Mouse (Mus musculus) brain, embryonic 14.5 days (tissue): ENCODE measurements at regions not wholly inside any gene's neighbourhood (a gene's known extent, or its start where the extent isn't known, plus 50 kb on each side); places are given as distances from the start of the nearest gene placed in this dataset.
"Not testable (repeated sequence)": the region's sequence is repeated elsewhere in the genome, so short reads cannot be mapped to it uniquely, and the experiment has no call there.

ENCODE experiments used
- DNase-seq: peaks from one replicate; pipeline ENCODE4 v3.0.0-alpha.2; 2011; ENCODE audit warnings: low read depth
- CTCF ChIP-seq: fragments of 200-500 bp; IDR thresholded peaks from 2 replicates; pipeline ENCODE4 v1.5.1; 2012; ENCODE audit warnings: inconsistent platforms, mild to moderate bottlenecking, moderate library complexity, borderline replicate concordance; ENCODE audit not compliant: insufficient read depth, insufficient read length; ENCODE audit errors: extremely low read depth
- POLR2A ChIP-seq: fragments of 200-500 bp; IDR thresholded peaks from 2 replicates; pipeline ENCODE4 v1.6.1; 2012; ENCODE audit warnings: mild to moderate bottlenecking, inconsistent platforms, borderline replicate concordance; ENCODE audit not compliant: poor library complexity, insufficient read depth, insufficient read length, severe bottlenecking; ENCODE audit errors: extremely low read depth

DNA sequence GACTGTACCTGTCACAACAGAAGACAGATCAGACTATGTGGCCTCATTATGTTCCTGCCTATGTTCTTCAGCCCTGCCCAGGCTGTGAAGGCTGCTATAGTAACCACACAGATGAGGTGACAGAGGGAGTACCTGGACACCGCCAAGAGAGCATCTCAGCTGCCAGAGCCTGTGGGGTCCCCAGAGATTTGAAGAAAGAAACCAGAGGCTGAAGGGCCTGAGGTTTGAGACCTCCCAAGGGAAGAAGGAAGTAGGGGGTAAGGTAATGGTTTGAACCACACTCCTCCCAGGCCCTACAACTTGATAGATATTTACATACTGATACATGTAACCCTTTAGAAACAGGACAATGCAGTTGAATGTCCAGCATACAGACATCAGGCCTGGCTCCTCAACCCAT is 407.7 kb downstream of the Ptpru start:
- DNase-seq, result no peak
- no peak for TF ChIP-seq POLR2A
- TF ChIP-seq CTCF, result no peak

DNA sequence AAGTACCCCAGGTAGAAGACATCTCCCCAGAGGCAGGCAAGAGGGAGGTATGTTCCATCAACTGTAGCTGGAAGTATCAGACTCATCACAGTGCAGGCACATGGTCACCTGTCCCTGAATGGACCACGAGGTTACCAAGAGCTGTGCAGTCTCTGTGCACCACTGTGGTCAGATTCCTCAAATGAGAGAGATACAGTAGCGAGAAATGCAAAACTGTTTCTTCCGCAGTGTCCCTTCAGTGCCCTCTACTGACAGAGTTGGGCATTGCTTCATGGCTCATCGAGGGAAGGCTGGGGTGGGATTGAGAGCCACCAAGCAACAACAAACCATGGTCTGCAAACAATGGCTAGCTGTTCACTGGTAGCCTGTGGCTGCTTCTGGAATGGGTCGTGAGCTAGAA is 406.9 kb downstream of the Ptpru start:
- peak; percentile 97 for TF ChIP-seq CTCF
- no peak for TF ChIP-seq POLR2A

DNA sequence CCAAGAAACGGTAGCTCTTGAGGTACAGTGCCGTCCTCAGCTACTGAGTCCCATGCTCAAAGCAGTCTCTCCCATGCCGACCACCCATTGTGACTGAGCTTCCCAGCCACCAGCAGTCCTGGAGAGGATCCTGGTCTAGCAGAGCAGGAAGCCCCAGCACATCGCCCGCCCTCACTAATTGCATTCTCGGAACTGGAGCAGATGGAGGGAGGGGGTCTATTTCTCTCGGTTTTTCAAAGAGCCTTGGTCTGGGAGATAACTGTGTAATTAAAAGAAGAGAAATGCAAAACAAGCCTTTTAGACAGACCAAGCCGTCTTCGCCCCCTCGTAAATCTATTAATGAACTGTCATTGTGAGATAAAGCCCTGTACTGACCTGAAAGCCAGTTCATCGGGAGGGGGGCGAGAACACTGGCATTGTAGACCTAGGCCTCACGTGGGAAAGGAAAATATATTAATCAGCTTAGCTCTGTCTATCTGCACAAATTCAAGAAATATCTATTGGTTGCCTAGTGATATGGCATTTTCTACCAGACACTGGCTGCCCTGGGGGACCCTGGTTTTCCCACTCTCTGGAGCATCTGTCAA is 405.4 kb downstream of the Ptpru start:
- no peak for TF ChIP-seq POLR2A
- no peak for TF ChIP-seq CTCF
- peak; percentile 81 for DNase-seq

More for the DNA sequence above, 406.9 kb downstream of the Ptpru start:
- peak; percentile 89 for DNase-seq

DNA sequence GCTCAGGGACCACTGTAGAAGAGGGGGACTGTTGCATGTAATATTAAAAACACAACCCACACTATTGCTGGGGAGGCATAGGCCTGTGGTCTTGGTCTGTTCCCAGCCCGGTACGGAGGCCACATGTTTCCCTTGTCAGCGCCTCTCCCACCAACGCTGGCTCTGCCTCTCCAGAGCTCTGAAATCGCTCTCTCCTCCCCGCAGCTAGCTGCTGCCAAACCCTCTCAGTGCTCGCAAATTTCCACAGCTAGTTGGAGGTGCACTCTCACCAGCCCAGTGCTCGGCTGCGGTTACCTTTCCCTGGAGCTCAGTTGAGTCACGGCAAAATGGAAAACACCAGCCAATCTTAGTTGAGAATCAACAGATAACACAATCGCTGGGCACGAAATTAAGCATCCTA is 402.9 kb downstream of the Ptpru start:
- TF ChIP-seq POLR2A, result no peak
- no peak for TF ChIP-seq CTCF
- no peak for DNase-seq

- TF ChIP-seq POLR2A, result no peak
- TF ChIP-seq CTCF, result no peak
- DNase-seq, result no peak
Observed at GRCm38 (mm10) chr4:131438403-131438802, 399.7 kb downstream of the Ptpru start.

DNA sequence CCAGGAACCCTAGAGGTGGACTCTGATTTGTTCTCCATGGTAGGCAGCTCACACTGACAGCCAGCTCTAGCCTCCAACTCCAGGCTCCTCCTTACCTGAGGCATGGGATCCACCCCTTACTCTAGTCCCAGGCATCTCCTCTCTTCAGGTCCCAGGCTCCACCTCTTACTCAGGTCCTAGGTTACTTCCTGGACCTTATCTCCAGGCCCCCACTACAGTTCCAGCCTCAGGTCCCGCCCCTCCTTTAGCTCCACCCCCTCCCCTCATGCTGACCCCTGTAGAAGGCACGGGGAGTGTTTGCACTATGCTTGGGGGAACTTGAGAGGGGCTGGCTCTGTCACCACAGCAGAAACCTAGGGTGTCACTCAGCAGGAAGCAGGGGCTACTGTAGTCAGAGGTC is 399.2 kb downstream of the Ptpru start:
- DNase-seq, result no peak
- TF ChIP-seq POLR2A (no peak), CTCF (no peak)

DNA sequence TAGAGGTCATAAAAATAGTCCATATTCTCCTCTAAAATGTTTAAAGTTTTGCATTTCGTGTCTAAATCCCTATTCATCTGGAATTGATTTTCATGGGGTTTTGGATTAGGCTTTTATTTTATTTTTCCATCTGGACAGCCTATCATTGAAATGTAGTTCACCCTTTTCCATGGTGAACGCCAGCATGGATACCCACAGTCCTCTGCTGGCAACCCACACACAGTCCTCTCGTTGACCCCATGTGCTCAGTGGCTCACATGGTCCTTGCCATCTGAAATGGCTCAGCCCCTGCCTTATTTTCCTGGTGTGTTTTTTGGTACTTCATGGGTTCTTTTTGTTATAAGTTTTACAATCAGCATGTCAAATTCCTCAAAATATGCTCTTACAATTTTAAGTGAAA is 397.2 kb downstream of the Ptpru start:
- DNase-seq, result no peak
- TF ChIP-seq CTCF (no peak), POLR2A (no peak)

GRCm38 (mm10) chr4:131443518-131443917 is 394.6 kb downstream of the Ptpru start:
- TF ChIP-seq CTCF, result no peak
- TF ChIP-seq POLR2A, result no peak
- DNase-seq, result no peak

- not testable (repeated sequence) for DNase-seq
Observed at GRCm38 (mm10) chr4:131450296-131450695, 387.8 kb downstream of the Ptpru start.

- no peak for TF ChIP-seq POLR2A
- TF ChIP-seq CTCF, result no peak
- DNase-seq, result peak; percentile 50
Observed at GRCm38 (mm10) chr4:131457551-131457950, 380.5 kb downstream of the Ptpru start.

- TF ChIP-seq CTCF, result no peak
- no peak for TF ChIP-seq POLR2A
- no peak for DNase-seq
Observed at GRCm38 (mm10) chr4:131459746-131460145, 378.3 kb downstream of the Ptpru start.

DNA sequence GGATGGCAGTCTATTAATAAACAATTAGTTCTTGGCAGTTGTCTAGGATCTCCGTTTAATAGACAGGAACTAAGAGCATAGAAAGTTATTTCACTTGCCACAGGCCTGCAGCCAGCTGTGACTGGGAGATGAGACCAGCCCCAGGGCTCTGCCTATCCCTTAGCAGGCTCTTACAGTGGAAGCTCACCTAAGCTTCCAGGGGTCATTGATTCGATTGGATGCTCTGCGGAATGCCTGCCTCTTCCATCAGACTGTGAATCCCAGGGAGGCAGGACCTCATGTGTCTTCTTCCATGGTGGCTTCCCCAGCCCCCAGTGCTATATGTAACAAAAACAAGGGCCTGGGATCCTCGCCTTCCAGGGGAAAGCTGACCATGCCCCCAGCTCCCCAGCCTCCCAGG is 376.8 kb downstream of the Ptpru start:
- no peak for TF ChIP-seq CTCF
- no peak for TF ChIP-seq POLR2A
- DNase-seq, result no peak

DNA sequence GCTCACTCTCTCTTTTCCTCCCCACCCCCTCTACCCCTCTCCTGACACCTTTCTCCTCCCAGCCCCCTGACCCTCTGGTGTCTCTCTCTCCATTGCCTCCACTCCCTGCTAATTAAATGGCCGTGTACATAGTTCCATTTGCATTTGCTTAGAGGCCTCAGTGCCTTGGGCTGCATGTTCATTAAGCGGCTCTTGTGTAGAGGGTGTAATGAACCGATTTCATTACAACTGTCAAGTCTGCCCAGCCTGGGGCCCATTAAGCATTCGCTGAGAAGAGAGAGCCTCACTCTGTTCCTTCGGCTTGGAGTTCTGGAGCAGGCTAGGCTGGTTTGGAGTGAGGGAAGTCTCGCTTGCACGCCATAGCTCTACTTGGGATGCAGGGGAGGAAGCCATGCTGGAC is 376.4 kb downstream of the Ptpru start:
- peak; percentile 96 for DNase-seq

More for the DNA sequence above, 376.4 kb downstream of the Ptpru start:
- TF ChIP-seq CTCF, result no peak
- no peak for TF ChIP-seq POLR2A
